Mouse (Mus musculus) macrophage (primary cell): ENCODE measurements around the gene Borcs8. TPM values are rescaled to one million over a fixed set of nuclear protein-coding genes. Genes with fewer than 3 reads are reported as not detected.

Experiments used
- H3K27ac ChIP-seq: fragments of 350-480 bp; formaldehyde crosslinking; 2 replicates; pipeline ENCODE4 v1.9.0; 2021
- H3K36me3 ChIP-seq: fragments of 350-480 bp; formaldehyde crosslinking; 2 replicates; pipeline ENCODE4 v1.9.0; 2021; ENCODE audit errors: inconsistent target
- H3K4me3 ChIP-seq: fragments of 350-480 bp; formaldehyde crosslinking; 2 replicates; pipeline ENCODE4 v1.9.0; 2021; ENCODE audit errors: inconsistent target
- H3K79me2 ChIP-seq: fragments of 350-480 bp; formaldehyde crosslinking; 2 replicates; pipeline ENCODE4 v1.9.0; 2021; ENCODE audit errors: inconsistent target
- WGBS: methylation state at CpG from one replicate; pipeline ENCODE4 v1.1.7; 2026; ENCODE audit warnings: inconsistent platforms; ENCODE audit not compliant: missing documents; 5-methylcytosine and 5-hydroxymethylcytosine counted together
- polyA plus RNA-seq: library from polyadenylated mRNA; stranded (reverse); fragments of 250-400 nt; gene quantifications from 3 replicates; pipeline ENCODE4 v1.2.4, GENCODE M21; 2018; ENCODE audit warnings: inconsistent platforms

Gene Borcs8
- polyA plus RNA-seq, 1 experiment from 2014 or later, result 53.1 TPM

DNA sequence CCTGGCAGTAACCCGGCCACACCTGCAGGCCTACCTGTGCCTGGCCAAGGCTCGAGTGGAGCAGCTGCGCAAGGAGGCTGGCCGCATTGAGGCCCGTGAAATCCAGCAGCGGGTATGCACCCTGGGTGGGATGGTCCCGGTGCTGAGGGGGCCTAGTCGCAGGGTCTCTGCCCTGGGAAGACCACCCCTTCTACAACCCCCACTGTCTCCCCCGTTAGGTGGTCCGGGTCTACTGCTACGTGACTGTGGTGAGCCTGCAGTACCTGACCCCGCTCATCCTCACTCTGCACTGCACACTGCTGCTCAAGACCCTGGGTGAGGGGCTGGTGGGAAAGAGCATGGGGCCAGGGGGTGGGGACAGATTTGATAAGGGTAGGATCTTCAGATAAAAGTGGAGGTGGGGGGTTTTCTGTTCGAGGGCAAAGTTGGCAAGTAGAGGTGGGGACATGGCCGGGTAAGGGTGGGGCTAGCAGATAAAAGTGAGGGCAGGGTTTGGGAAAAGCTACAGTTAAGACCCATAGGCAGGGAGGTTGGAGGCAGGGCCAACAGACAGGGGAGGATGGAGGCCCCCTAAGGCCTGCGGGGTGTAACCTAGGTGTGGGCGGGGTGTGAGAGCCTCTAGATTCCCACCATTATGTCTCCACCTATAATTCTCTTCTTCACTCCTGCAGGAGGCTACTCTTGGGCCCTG is 42.1 kb downstream of the Borcs8 start:
- Histone ChIP-seq H3K36me3 (peaks cover 15% of the 10 kb centered on the region; the same call in 1 of the 2 replicates), H3K27ac (no peak overlapping the region), H3K4me3 (no peak overlapping the region), H3K79me2 (no peaks in the 10 kb centered on the region)
- 90% methylated on average over 11 of the region's 16 CpGs for WGBS

DNA sequence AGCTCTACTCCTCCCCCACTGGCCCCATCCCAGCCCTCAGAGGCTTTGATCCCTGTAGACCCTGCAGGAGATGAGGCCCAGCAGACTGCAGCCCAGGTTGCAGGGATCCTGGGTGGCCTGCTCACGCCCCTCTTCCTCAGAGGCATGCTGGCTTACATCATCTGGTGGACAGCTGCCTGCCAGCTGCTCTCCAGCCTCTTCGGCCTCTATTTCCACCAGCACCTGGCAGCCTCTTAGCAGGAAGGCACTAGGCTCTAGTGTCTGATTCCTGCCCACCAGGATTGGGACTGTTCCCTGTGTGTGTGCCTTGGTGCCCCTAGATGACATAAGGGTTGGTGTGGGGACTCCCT is 42.6 kb downstream of the Borcs8 start:
- Histone ChIP-seq H3K36me3 (peaks cover 15% of the 10 kb centered on the region; the same call in 1 of the 2 replicates), H3K79me2 (no peaks in the 10 kb centered on the region), H3K27ac (no peak overlapping the region), H3K4me3 (no peak overlapping the region)
- 100% methylated on average over 2 of the region's 2 CpGs for WGBS

DNA sequence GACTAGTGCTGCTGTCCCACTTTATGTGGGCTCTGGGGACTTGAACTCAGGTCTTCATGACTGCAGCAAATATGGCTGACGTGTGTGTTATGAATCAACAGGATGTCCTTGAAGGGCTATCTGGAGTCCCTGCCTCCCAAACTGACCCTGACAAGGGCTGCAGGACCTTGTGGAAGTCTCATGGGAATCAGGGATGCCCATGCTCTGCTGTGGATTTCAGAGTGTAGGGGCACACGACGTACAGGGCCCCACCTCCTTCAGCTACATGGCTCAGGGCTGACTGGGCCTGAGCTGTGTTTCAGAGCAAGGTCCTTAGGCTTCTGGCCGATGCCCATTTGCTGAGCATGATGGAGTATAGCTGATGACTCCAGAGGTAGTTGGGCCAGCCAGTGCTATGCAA is 43.9 kb downstream of the Borcs8 start:
- H3K27ac ChIP-seq, result no peak overlapping the region
- no peak overlapping the region for H3K4me3 ChIP-seq
- WGBS, result 94% methylated on average over 4 of the region's 4 CpGs
- H3K36me3 ChIP-seq, result peaks cover 10% of the 10 kb centered on the region; the same call in 1 of the 2 replicates
- H3K79me2 ChIP-seq, result no peaks in the 10 kb centered on the region

GRCm38 (mm10) chr8:70188707-70189106 is 49.4 kb downstream of the Borcs8 start:
- 88% methylated on average over 7 of the region's 7 CpGs for WGBS
- H3K36me3 ChIP-seq, result no peaks in the 10 kb centered on the region
- no peaks in the 10 kb centered on the region for H3K79me2 ChIP-seq
- no peak overlapping the region for H3K27ac ChIP-seq
- H3K4me3 ChIP-seq, result no peak overlapping the region

- no peak overlapping the region for H3K4me3 ChIP-seq
- WGBS, result 94% methylated on average over 5 of the region's 5 CpGs
- no peaks in the 10 kb centered on the region for H3K79me2 ChIP-seq
- no peaks in the 10 kb centered on the region for H3K36me3 ChIP-seq
- H3K27ac ChIP-seq, result no peak overlapping the region
Observed at GRCm38 (mm10) chr8:70193238-70193637, 53.9 kb downstream of the Borcs8 start.

DNA sequence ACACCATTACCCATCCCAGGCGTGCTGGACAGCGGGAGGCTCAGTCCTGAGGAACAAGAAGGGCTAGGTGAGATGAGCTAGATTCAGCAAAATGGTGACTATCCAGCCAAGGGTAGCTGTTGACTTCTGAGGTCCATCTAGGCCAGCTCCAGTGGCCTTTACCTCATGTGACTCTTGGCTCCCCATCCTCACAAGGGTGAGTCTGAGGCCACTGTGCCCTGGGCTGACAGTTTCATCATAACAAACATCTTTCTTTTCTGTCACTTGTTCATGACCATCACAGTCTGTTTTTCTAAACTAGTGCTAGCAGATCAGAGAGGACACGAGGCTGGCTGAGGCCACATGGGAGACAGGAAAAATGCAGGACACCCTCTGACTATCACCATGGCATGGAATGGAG is 54.9 kb downstream of the Borcs8 start:
- no peaks in the 10 kb centered on the region for H3K79me2 ChIP-seq
- no peaks in the 10 kb centered on the region for H3K36me3 ChIP-seq
- 96% methylated on average over 3 of the region's 3 CpGs for WGBS
- H3K4me3 ChIP-seq, result no peak overlapping the region
- H3K27ac ChIP-seq, result no peak overlapping the region

DNA sequence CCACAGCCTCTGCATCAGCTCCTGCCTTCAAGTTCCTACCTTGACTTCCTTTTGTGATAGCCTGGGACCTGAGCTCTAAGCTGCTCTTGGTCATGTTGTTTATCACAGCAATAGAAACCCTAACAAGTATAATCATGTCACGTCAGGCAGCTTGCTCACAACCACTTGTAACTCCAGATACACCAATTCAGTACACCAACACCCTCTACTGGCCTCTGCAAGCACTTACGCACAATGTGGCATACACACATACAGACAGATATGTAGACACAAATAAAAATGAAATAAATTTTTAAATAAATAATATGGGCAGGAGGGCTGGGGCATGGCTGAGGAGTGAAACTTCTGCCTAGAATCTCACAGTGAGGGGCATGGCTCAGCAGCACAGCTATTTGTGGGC is 56.5 kb downstream of the Borcs8 start:
- WGBS, result 94% methylated on average over 2 of the region's 2 CpGs
- no peak overlapping the region for H3K4me3 ChIP-seq
- no peaks in the 10 kb centered on the region for H3K79me2 ChIP-seq
- no peaks in the 10 kb centered on the region for H3K36me3 ChIP-seq
- H3K27ac ChIP-seq, result no peak overlapping the region

Other genes with a start within 250 kb of the Borcs8 start
- gene Tssk6, start 237.3 kb upstream of the Borcs8 start, polyA plus RNA-seq, result 0.22 to 0.84 TPM in 2 of 3 replicates, not detected in the other
- gene Ndufa13, start 236.9 kb upstream of the Borcs8 start, polyA plus RNA-seq, result 46.3 to 85.8 TPM (median 78.8 TPM) in 3 replicates
- gene Yjefn3, start 236.8 kb upstream of the Borcs8 start, polyA plus RNA-seq, result 0.68 TPM in 1 of 3 replicates, not detected in the others
- 38.2 to 65.2 TPM (median 54.8 TPM) in 3 replicates for gene Gatad2a, start 143.1 kb upstream of the Borcs8 start, polyA plus RNA-seq
- 11.9 to 29.5 TPM (median 18.7 TPM) in 3 replicates for gene Mau2, start 96.8 kb upstream of the Borcs8 start, polyA plus RNA-seq
- gene Sugp1, start 96.7 kb upstream of the Borcs8 start, polyA plus RNA-seq, result 21.0 to 34.1 TPM (median 22.9 TPM) in 3 replicates
- 0.10 TPM in 1 of 3 replicates, not detected in the others for gene Tm6sf2, start 66.6 kb upstream of the Borcs8 start, polyA plus RNA-seq
- gene Hapln4, start 56.0 kb upstream of the Borcs8 start, polyA plus RNA-seq, result 0.03 TPM in 1 of 3 replicates, not detected in the others
- not detected in 3 replicates for gene Ncan, start 18.6 kb upstream of the Borcs8 start, polyA plus RNA-seq
- 18.4 to 44.2 TPM (median 25.7 TPM) in 3 replicates for gene Nr2c2ap, start 8.2 kb upstream of the Borcs8 start, polyA plus RNA-seq
- gene Rfxank, start 345 bp upstream of the Borcs8 start, polyA plus RNA-seq, result 4.5 to 7.7 TPM (median 7.3 TPM) in 3 replicates
- not detected in 3 replicates for gene Mef2b, start 212 bp downstream of the Borcs8 start, polyA plus RNA-seq
- gene Tmem161a, start 32.9 kb downstream of the Borcs8 start, polyA plus RNA-seq, result 11.2 to 20.0 TPM (median 16.3 TPM) in 3 replicates
- 1.1 to 1.2 TPM (median 1.1 TPM) in 3 replicates for gene Slc25a42, start 72.8 kb downstream of the Borcs8 start, polyA plus RNA-seq
- gene Sugp2, start 94.7 kb downstream of the Borcs8 start, polyA plus RNA-seq, result 4.7 to 13.3 TPM (median 13.0 TPM) in 3 replicates
- 1.4 to 8.6 TPM (median 4.8 TPM) in 3 replicates for gene Armc6, start 95.0 kb downstream of the Borcs8 start, polyA plus RNA-seq
- 26.3 to 47.9 TPM (median 46.2 TPM) in 3 replicates for gene Homer3, start 143.3 kb downstream of the Borcs8 start, polyA plus RNA-seq
- gene Ddx49, start 163.0 kb downstream of the Borcs8 start, polyA plus RNA-seq, result 17.5 to 26.0 TPM (median 20.5 TPM) in 3 replicates
- 78.2 to 115 TPM (median 98.8 TPM) in 3 replicates for gene Cope, start 163.0 kb downstream of the Borcs8 start, polyA plus RNA-seq
- gene Cers1, start 176.3 kb downstream of the Borcs8 start, polyA plus RNA-seq, result not detected in 3 replicates
- not detected in 3 replicates for gene Gdf1, start 190.3 kb downstream of the Borcs8 start, polyA plus RNA-seq
- 19.3 to 31.3 TPM (median 30.1 TPM) in 3 replicates for gene Upf1, start 213.8 kb downstream of the Borcs8 start, polyA plus RNA-seq
- 0.20 to 0.42 TPM in 2 of 3 replicates, not detected in the other for gene Comp, start 234.1 kb downstream of the Borcs8 start, polyA plus RNA-seq